Mouse (Mus musculus) frontal cortex, postnatal 25 days (tissue): Measurements from ENCODE around the gene Zp1.

Experiments
- DNase-seq, 2 experiments: peaks; one replicate each; pipeline ENCODE4 v3.0.0; 2022; ENCODE audit warnings: low spot score in 2 of 2

Zp1 gene

GRCm38 (mm10) chr19:10924220-10924619 lies 3.8 kb upstream of the Zp1 start:
- no peak for DNase-seq

DNA sequence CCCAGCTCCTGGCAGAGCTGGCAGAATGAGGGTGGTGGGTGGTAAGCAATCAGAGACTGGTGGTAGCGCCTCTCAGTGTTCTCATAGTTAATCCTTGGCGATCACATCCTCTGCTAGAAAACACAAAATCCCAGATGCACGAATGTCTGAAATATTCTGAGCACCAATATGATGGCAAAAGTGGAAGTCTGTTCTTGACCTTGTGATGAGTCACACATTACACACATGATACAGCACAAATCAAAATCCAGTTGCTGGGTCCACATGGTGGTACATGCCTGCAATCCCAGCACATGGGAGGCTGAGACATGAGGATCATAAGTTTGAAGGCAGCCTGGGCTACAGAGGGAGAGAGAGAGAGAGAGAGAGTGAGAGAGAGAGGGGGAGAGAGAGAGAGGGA lies 626 bp upstream of the Zp1 start:
- DNase-seq = no peak

DNA sequence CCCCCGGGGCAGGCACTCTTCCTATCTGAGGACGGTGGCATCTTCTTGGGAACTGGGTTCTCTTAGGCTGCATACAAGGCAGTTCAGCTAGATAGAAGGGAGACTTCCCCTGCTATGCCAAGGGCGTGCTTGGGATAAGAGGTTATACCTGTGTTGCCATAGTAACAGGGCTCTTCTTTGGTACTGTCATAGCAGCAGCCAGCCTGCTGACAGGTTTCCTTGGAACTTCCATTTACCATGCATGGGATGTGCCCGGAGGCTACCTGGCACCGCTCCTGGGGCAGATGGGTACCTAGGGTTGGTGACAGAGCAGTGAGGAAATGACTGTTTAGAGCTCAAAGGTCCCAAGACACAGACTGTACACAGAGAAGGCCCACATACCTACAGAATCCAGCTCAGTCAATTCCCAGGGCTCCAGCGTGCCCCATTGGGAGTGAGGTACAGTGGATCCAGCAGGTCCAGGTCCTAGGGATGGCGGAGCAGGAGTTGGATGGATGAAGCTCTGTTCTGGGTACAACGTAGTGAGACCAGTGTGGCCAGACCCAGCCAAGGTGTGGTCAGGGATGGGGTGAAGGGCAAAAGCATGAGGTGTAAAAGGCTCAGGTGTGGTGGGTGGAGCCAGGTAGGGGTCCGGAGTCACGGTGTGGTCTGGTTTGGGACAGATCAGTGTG lies 2.0 kb downstream of the Zp1 start:
- no peak for DNase-seq

DNA sequence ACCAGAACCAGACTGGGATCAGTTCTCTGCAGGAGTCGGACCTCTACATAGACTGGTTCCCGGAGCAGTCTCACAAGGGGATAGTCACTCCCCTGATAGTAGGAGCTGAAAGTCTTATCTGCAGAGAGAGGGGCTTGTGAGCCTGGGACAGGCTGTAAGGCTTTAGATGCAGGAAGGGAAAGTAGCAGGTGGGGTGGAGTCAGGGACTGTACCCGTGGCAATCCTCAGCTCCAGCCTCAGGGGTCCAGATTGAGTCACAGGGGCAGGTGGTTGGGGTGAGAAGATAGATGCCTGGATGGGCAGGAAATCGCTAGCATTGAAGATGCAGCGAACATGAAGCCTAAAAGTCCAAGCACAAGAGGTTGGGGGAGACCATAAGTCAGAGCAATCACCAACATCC lies 3.9 kb downstream of the Zp1 start:
- DNase-seq = no peak

- DNase-seq = no peak
Measured at GRCm38 (mm10) chr19:10914870-10915269, 5.6 kb downstream of the Zp1 start.

DNA sequence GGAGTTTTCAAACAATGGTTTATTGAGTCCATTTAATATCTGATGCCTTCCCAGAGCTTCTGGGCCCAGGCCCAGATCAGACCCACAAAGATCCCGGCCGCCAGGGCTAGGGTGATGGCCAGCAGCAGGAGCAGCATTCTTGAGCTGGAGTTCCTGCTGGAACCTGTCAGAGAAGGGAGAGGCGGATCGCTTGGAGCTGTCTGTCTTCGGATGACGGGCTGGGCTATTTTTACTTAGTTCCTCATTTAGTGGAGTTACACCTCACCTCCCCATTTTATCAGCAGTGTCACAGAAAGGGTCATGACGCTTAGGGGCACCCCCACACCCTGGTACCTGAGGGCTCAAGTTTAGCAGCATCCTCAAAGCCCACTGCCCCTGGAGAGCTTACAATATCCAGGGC lies 6.1 kb downstream of the Zp1 start:
- DNase-seq = no peak

DNA sequence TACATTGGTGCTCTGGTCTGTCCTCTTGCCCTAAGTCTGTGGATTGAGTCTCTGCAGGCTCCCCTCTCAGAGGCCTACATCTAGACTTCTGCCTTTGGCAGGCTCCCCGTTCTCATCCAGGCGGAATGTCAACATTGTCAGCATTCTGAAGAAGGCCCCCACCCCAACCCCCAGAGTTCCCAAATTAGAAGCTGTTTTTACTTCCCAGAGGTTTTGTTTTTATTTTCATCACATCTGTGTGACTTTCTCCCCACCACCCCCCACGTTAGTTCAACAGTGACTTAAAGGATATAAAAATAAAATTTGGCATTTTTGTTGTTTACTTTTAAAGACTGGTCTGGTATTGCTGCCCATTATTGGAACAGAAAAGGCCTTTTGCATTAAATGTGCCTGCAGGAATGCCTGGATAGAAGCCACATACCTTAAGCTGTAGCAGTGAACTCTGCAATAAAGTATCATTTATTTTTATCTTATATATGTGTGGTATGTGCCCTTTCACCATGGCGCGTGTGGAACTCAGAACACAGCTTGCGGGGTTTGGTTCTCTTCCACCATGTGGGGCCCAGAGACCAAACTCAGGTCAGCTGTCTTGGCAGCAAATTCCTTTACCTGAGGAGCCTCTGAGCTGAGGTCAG lies 11.2 kb downstream of the Zp1 start:
- DNase-seq = no peak

GRCm38 (mm10) chr19:10907891-10908290 lies 12.5 kb downstream of the Zp1 start:
- peak; percentile 42 to 46 for DNase-seq

GRCm38 (mm10) chr19:10905728-10906000 lies 14.8 kb downstream of the Zp1 start:
- no peak for DNase-seq

- peak in 1 of 2 experiments; percentile 38 for DNase-seq
Measured at GRCm38 (mm10) chr19:10904927-10905727, 15.3 kb downstream of the Zp1 start.

- no peak for DNase-seq
Measured at GRCm38 (mm10) chr19:10904512-10904911, 15.9 kb downstream of the Zp1 start.

DNA sequence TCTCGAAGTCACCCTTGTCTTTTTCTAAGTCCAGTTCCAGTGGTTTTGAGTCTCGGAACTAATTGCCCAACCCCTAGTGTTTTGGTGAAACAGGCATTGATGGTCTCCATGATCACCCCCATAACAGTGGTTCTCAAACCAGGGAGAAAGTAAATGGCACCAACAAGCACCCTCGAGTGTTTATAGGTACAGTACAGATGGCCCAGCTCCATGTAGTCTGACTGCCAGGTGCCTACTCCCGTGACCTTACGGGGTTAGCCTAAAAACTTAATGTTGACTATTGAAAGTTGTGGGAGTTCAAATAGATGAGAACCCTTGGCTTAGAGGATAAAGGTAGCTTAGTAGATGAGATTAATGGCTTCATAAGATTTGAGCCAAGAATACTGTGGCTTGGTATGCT lies 19.4 kb downstream of the Zp1 start:
- DNase-seq = no peak

GRCm38 (mm10) chr19:10900315-10900714 lies 20.1 kb downstream of the Zp1 start:
- DNase-seq = no peak

DNA sequence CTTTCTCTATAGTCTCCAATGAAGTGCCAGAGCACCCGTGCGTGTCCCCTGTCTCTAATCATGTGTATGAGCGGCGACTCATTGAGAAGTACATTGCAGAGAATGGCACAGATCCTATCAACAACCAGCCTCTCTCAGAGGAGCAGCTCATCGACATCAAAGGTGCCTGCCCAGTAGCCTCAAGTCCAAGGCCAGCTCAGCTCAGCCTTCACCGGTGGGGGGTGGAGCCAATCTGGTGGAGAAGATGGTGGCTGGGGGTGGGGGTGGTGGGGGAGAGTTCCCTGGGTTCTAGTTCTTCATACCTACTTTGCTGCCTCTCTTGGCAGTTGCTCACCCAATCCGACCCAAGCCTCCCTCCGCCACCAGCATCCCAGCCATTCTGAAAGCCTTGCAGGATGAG lies 22.9 kb downstream of the Zp1 start:
- DNase-seq = no peak

DNA sequence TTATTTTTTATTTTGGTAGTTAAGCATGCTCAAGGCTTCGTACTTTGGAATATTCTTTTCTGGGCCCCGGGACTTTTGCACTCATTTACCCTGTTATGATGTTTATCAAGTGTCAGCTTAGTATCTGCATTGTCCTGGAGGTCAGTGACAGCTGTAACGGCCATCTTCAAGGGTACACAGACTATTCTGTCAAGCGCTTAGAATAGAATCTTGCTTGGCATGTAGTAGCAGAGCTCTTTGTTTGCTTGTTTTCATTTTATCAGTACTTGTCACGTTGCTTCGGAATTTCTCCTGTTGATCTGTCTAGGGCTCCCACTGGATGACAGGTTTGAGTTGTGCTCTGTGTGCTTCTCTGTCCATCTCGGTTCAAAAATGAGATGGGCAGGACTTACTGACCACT lies 23.6 kb downstream of the Zp1 start:
- DNase-seq = no peak

- no peak for DNase-seq
Measured at GRCm38 (mm10) chr19:10895708-10896107, 24.7 kb downstream of the Zp1 start.

- DNase-seq = peak; percentile 98 to 99
Measured at GRCm38 (mm10) chr19:10895016-10895528, 25.4 kb downstream of the Zp1 start, which contains the start of gene Prpf19. Prpf19 (plus strand) TSS chr19:10895231.

- DNase-seq = no peak
Measured at GRCm38 (mm10) chr19:10892201-10892600, 28.2 kb downstream of the Zp1 start.

- DNase-seq = peak; percentile 84 to 89
Measured at GRCm38 (mm10) chr19:10881426-10882154, 38.8 kb downstream of the Zp1 start, which contains the start of gene Tmem109. Tmem109 (minus strand) TSS chr19:10882001.

DNA sequence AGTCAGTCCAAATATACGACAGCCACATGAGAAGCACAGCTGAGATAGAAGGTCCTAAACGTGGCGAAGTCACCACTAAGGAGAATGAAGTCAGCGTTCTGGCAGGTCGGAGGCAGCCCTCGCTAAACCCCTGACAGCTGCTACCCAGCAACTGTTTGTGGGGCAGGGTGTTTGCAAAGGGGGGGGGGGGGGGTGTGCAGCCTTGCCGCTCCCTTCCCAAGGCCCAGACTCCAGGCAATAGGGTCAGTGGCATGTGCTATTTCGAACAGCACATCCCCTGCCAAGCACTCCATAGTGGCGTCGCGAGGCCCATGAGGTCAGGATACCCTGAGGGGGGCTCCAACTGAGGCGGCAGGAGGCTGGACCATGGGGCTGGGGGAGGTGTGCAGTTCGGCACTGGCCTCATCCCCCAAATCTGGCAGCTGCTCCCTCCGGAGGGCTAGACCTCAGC lies 39.4 kb downstream of the Zp1 start:
- no peak for DNase-seq

DNA sequence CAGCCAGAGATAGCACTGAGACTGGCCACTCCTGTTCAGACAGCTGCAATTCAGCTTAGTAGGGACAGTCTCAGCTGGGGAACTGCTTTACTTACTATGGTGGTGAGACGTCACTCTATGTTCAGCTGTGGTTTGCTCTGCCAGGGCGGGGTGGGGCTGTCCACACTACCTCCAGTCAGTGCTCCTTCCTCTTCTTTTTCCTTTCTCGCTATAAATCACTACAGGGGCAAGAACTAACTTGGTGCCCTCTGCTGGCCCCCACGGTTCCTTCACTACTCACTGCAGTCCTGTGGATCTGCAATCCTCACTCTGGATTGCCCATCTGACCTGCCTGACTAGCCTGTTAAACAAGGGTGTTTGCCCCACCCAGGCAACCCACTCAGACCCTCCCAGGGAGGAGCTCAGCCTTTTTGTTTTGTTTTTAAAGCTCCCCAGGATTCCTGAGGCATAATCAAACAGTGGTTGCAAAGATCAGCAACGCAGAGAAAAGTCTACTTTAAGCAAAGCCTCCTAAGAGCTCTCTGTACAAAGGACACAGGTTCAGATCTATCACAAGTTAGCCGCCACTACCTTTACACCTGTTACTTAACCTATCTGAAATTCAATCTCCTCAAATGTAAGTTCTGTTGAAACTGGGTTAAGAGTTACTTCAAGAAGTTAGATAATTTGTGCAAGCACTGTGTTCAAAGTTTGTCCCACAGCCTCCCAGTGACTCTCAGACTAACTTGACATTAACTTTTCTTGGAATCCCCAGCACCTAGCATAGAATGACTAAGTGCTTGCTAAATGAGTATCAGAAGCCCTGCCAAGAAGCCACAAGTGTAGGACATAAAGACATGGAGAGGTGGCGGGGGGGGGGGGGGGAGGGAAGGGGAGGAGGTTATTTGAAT lies 40.1 kb downstream of the Zp1 start:
- no peak for DNase-seq
